Mouse (Mus musculus) heart, adult 2 months (tissue): Measurements from ENCODE around the gene Tom1l1. TPM values are rescaled to one million over a fixed set of nuclear protein-coding genes. Genes with fewer than 3 reads are reported as not detected.
A peak's percentile ranks its signal among the peaks of the same experiment; 100 is the strongest.

ENCODE experiments used
- DNase-seq, 2 experiments: peaks; one replicate each; pipeline ENCODE4 v3.0.0; 2021
- H3K27ac ChIP-seq: fragments of 200-600 bp; 2 replicates; pipeline ENCODE4 v1.8.1; 2022
- H3K27me3 ChIP-seq: fragments of 200-500 bp; 2 replicates; pipeline ENCODE4 v1.6.1; 2012; ENCODE audit warnings: mild to moderate bottlenecking, low read length, inconsistent platforms, mixed read lengths; ENCODE audit not compliant: control insufficient read depth, insufficient read depth
- H3K36me3 ChIP-seq: fragments of 200-500 bp; 2 replicates; pipeline ENCODE4 v1.6.1; 2012; ENCODE audit warnings: low read length, inconsistent platforms; ENCODE audit not compliant: control insufficient read depth, insufficient read depth
- H3K4me1 ChIP-seq: fragments of 200-500 bp; 2 replicates; pipeline ENCODE4 v1.6.1; 2011; ENCODE audit warnings: low read length; ENCODE audit not compliant: control insufficient read depth, insufficient read depth
- H3K4me3 ChIP-seq: fragments of 200-600 bp; 2 replicates; pipeline ENCODE4 v1.8.1; 2022
- H3K79me2 ChIP-seq: fragments of 200-500 bp; replicated peaks from 2 replicates; pipeline ENCODE4 v1.6.1; 2012; ENCODE audit warnings: mild to moderate bottlenecking, inconsistent platforms, low read length, moderate library complexity, mixed read lengths; ENCODE audit not compliant: control insufficient read depth, insufficient read depth
- H3K9ac ChIP-seq: fragments of 200-500 bp; 2 replicates; pipeline ENCODE4 v1.6.1; 2012; ENCODE audit warnings: low read depth, mild to moderate bottlenecking, control low read depth, inconsistent platforms, low read length, mixed read lengths
- CTCF ChIP-seq: fragments of 200-600 bp; IDR thresholded peaks from 2 replicates; pipeline ENCODE4 v1.8.1; 2022; ENCODE audit warnings: antibody characterized with exemption, mild to moderate bottlenecking, moderate library complexity
- EP300 ChIP-seq: fragments of 200-500 bp; IDR thresholded peaks from 2 replicates; pipeline ENCODE4 v1.6.1; 2011; ENCODE audit warnings: low read depth, low read length, control low read depth; ENCODE audit not compliant: insufficient read depth
- POLR2A ChIP-seq: fragments of 200-500 bp; IDR thresholded peaks from 2 replicates; pipeline ENCODE4 v1.6.1; 2011; ENCODE audit warnings: mild to moderate bottlenecking, low read depth, low read length, control low read depth; ENCODE audit not compliant: insufficient read depth
- WGBS: fragments of 180-500 bp; shearing (Covaris S2); methylation state at CpG from one replicate; pipeline ENCODE4 v1.1.7; 2018; 5-methylcytosine and 5-hydroxymethylcytosine counted together
- intact Hi-C: fragments of 180-260 bp; cut with DNase I; formaldehyde crosslinking; loops from one replicate; pipeline ENCODE4 v1.15.1; 2025
- polyA plus RNA-seq: library from polyadenylated mRNA; depleted of rRNA; stranded (reverse); fragments of >200 nt; gene quantifications from 2 replicates; pipeline ENCODE4 v1.2.3, GENCODE M21; 2012
- total RNA-seq, 2 experiments: library from RNA; stranded (reverse); gene quantifications; 2 replicates each; pipeline ENCODE4 v1.2.3; 2021

The Tom1l1 gene
- total and polyA plus RNA-seq, 3 experiments = 5.6 to 16.5 (median 15.4) TPM

DNA sequence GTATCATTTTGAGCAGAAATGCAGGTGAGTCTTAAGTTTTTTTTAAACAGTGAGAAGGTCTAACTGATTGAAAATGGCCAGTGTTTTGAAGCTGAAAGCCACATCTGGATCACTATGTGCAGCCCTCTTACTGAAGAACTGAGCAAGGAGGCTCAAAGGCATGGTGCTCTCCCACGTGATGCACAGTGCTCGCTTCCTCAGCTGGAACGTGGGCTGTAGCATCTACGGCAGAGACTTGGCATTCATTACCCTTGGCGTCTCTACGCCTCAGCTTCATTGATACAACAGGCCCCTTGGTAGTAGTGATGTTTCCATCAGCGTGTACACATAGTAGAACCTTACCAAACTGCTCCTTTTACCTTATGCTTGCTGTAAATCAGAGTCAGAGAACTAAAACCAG is 65.7 kb downstream of the Tom1l1 start:
- Histone ChIP-seq H3K4me3 (no peak overlapping the region), H3K9ac (no peak overlapping the region), H3K79me2 (no peaks in the 10 kb centered on the region), H3K27me3 (no peaks in the 10 kb centered on the region), H3K4me1 (no peaks in the 10 kb centered on the region; the same call in none of the 2 replicates), H3K27ac (no peak overlapping the region), H3K36me3 (no peaks in the 10 kb centered on the region)
- no peak for TF ChIP-seq EP300
- DNase-seq = no peak
- intact Hi-C loops = loop anchor here (2.0 kb wide), 1 partner anchor 316 kb away; no protein-coding TSS in a partner anchor
- WGBS = 84% methylated on average over 7 of the region's 7 CpGs

DNA sequence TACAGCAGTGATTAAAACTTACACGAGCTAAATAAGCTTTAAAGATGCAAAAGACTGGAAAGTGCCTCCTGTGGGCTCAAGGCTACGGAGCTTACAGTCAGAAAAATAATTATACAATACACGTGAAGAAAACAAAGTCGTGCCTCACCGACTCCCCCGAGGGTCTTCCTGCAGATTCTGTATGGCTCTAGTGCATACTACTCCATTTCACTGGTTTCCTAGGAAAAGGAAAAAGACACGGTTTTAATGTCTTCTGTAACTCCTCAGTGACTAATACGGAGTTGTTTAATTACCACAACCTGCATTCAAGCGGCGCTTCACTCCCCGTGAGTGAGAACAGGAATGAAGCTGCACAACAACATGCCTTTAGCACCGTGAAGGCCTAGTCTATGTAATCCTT is 66.1 kb downstream of the Tom1l1 start:
- Histone ChIP-seq H3K79me2 (no peaks in the 10 kb centered on the region), H3K27me3 (no peaks in the 10 kb centered on the region), H3K9ac (no peak overlapping the region), H3K27ac (no peak overlapping the region), H3K4me3 (no peak overlapping the region), H3K36me3 (no peaks in the 10 kb centered on the region), H3K4me1 (no peaks in the 10 kb centered on the region; the same call in none of the 2 replicates)
- no peak for DNase-seq
- TF ChIP-seq CTCF (no peak), EP300 (no peak), POLR2A (no peak)
- 88% methylated on average over 12 of the region's 12 CpGs for WGBS
- intact Hi-C loops = loop anchor here (2.0 kb wide), 1 partner anchor 315 kb away; no protein-coding TSS in a partner anchor

DNA sequence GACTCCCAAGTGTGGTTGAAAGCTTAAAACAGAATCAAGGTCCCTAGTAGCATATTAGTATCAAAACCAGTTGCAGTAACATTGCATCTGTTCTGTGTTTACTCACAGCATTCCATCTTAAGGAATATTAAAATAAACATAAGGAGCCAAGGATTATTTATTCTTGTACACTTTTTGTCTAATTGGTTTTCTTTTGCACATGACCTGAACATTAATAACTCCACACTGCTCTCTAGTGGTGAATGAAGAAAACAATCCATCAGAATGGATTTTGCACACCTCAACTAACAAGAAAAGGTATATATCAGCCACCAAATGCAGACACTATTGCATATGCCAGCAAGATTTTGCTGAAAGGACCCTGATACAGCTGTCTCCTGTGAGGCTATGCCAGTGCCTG is 71.7 kb downstream of the Tom1l1 start:
- no peaks in the 10 kb centered on the region for H3K27me3 ChIP-seq
- no peaks in the 10 kb centered on the region for H3K4me1 ChIP-seq
- intact Hi-C loops = loop anchor here (1.0 to 10.0 kb wide), 5 partner anchors 199 to 629 kb away; no protein-coding TSS in a partner anchor
- no peaks in the 10 kb centered on the region for H3K36me3 ChIP-seq
- H3K27ac ChIP-seq = no peak overlapping the region
- TF ChIP-seq CTCF (peak; percentile 77), POLR2A (no peak)
- no peak for DNase-seq
- no peak overlapping the region for H3K9ac ChIP-seq
- no peaks in the 10 kb centered on the region for H3K79me2 ChIP-seq
- no peak overlapping the region for H3K4me3 ChIP-seq

DNA sequence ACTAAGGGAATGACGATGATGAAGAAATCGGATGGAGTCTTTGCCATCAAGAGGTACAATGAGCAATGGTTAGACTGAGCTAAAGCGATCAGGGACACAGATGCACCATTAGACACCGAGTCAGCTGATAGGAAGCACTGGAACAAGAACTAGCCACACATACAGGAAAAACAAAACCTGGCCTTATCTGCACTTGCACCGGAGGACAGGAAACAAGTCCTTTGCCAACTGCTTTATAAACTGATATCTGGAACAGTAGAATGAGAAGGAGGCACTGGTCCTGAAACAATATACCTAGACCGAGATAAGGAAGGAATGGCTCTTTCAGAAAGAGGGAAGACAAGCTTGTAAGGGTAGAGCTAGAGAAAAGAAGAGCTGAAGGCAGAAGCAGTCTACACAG is 73.4 kb downstream of the Tom1l1 start:
- Histone ChIP-seq H3K79me2 (no peaks in the 10 kb centered on the region), H3K4me1 (no peaks in the 10 kb centered on the region), H3K9ac (no peak overlapping the region), H3K4me3 (no peak overlapping the region), H3K36me3 (no peaks in the 10 kb centered on the region), H3K27ac (no peak overlapping the region), H3K27me3 (no peaks in the 10 kb centered on the region)
- TF ChIP-seq EP300 (no peak), CTCF (no peak), POLR2A (no peak)
- DNase-seq = no peak
- WGBS = 39% methylated on average over 6 of the region's 6 CpGs
- intact Hi-C loops = loop anchor here (5.0 to 10.0 kb wide), 3 partner anchors 197 to 627 kb away; no protein-coding TSS in a partner anchor

DNA sequence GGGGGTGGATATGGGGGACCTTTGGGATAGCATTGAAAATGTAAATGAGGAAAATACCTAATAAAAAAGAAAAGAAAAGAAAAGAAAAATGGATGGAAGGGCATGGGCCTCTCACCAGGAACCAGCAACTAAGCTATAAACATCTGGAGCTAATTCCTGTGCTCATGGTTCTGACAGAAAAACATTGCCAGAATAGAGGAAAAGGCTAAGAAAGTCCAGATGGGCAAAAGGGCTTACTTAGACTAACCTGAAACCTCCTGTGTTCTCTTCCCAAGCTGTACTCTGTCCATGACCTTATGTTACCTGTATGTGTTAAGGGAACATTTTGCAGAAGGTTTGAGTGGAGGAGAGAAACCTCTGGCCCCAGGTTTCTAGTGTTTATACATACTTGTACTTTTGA is 76.0 kb downstream of the Tom1l1 start:
- Histone ChIP-seq H3K27me3 (no peaks in the 10 kb centered on the region), H3K4me1 (no peaks in the 10 kb centered on the region), H3K9ac (no peak overlapping the region), H3K79me2 (no peaks in the 10 kb centered on the region), H3K27ac (no peak overlapping the region), H3K36me3 (no peaks in the 10 kb centered on the region), H3K4me3 (no peak overlapping the region)
- no peak for DNase-seq
- intact Hi-C loops = loop anchor here (10.0 kb wide), 1 partner anchor 247 kb away; no protein-coding TSS in a partner anchor
- no peak for TF ChIP-seq EP300
- no peak for TF ChIP-seq POLR2A
- no peak for TF ChIP-seq CTCF

DNA sequence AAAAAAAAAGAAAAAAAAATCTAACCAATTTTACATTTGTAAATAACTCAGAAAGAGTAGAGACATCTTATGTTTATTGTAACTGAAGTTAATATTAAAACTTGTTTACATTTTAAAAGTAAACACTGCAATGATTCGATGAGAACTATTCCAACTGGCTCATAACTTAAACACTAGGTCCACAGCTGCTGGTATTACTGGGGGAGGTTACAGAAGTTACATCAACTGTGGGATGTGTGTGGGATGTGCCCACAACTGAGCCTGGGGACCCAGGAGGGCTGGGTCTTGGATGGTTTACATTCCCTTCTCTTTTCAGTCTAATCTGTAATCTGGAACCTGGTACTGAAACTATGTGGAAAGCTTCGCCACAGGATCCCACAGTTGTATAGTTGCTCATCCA is 85.1 kb downstream of the Tom1l1 start:
- TF ChIP-seq POLR2A (no peak), EP300 (no peak), CTCF (no peak)
- H3K27ac ChIP-seq = no peak overlapping the region
- H3K4me3 ChIP-seq = no peak overlapping the region
- no peaks in the 10 kb centered on the region for H3K27me3 ChIP-seq
- H3K36me3 ChIP-seq = no peaks in the 10 kb centered on the region; the same call in 1 of the 2 replicates
- intact Hi-C loops = no loop called here
- DNase-seq = no peak
- no peaks in the 10 kb centered on the region for H3K79me2 ChIP-seq
- H3K4me1 ChIP-seq = no peaks in the 10 kb centered on the region
- WGBS = 92% methylated on average over 2 of the region's 2 CpGs
- no peak overlapping the region for H3K9ac ChIP-seq
